Comparison of ENCODE assay signal across 31 mouse cellular contexts in the genomic region with DNA sequence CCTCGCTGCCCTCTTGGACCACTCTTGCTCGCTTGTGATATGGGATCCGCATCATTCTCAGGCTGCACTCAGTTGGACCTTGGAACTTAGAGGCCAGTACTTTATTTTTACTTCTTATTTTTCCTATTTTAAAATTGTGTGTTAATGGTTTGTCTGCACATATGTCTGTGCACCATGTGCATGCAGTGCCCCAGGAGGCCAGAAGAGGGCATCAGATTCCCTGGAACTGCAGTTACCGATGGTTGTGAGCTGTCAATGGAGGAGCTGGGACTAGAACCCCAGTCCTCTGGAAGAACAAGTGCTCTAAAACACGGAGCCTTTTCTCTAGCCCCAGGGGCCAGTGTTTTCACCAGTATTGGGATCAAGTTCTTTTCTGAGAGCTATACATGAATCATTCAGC. TPM values are rescaled to one million over a fixed set of nuclear protein-coding genes. Genes with fewer than 3 reads are reported as not detected.
DNase-seq lines count a peak whose midpoint lies in the region; ATAC-seq and TF ChIP-seq lines count a peak whose summit lies in the region.
"Had no signal": no experiment of that assay in that cellular context is flagged by ENCODE, and none has a peak within 500 bp of the region (broad histone marks: within the 10 kb centered on the region; RNA-seq: fewer than 3 reads in every experiment).

No protein-coding gene starts in this region.

- H3K9me3 ChIP-seq in intestine, postnatal 0 days (ENCODE audit: control insufficient read depth), result no peaks in the 10 kb centered on the region
- no peaks in the 10 kb centered on the region for H3K9me3 ChIP-seq in intestine, embryonic 15.5 days
- H3K9me3 ChIP-seq in liver, embryonic 14.5 days (ENCODE audit: control insufficient read depth, low read length), result no peaks in the 10 kb centered on the region
- H3K9me3 ChIP-seq in liver, embryonic 12.5 days (replicated peaks), result peaks cover 7% of the 10 kb centered on the region
- no peaks in the 10 kb centered on the region for H3K9me3 ChIP-seq in stomach, postnatal 0 days (ENCODE audit: control insufficient read depth, low read length)
- H3K9me3 ChIP-seq: forebrain, embryonic 15.5 days; heart, embryonic 10.5 days; limb, embryonic 10.5 days; limb, embryonic 15.5 days; lung, embryonic 15.5 days; stomach, embryonic 15.5 days had no signal

- H3K36me3 ChIP-seq in intestine, postnatal 0 days (ENCODE audit: control insufficient read depth, insufficient read depth), result no peaks in the 10 kb centered on the region
- H3K36me3 ChIP-seq in intestine, embryonic 15.5 days, result no peaks in the 10 kb centered on the region
- no peaks in the 10 kb centered on the region for H3K36me3 ChIP-seq in liver, embryonic 14.5 days (replicated peaks; ENCODE audit: control insufficient read depth, insufficient read depth, low read depth)
- no peaks in the 10 kb centered on the region for H3K36me3 ChIP-seq in liver, embryonic 12.5 days
- H3K36me3 ChIP-seq in testis, adult 2 months (ENCODE audit: control insufficient read depth, insufficient read depth, low read length), result no peaks in the 10 kb centered on the region
- no peaks in the 10 kb centered on the region for H3K36me3 ChIP-seq in stomach, postnatal 0 days (ENCODE audit: control insufficient read depth, insufficient read depth, low read length)
- H3K36me3 ChIP-seq: embryonic facial prominence, embryonic 12.5 days; forebrain, embryonic 15.5 days; heart, embryonic 15.5 days; limb, embryonic 10.5 days; limb, embryonic 15.5 days; lung, embryonic 15.5 days; midbrain, embryonic 12.5 days; stomach, embryonic 15.5 days had no signal

- no peak for DNase-seq in liver, embryonic 14.5 days (ENCODE audit: low read depth in 3 of 3, low spot score in 3 of 3)
- DNase-seq in testis, postnatal 10 days (ENCODE audit: low spot score), result no peak
- no peak for DNase-seq in stomach, postnatal 0 days (ENCODE audit: low spot score)
- no peak for DNase-seq in urinary bladder, adult 2 months (ENCODE audit: low spot score)
- DNase-seq: adrenal gland, postnatal 14 days; cerebellum, adult 11 months; cerebellum, adult 9-10 months; embryo, embryonic 11 days; gastrocnemius, postnatal 10 days; kidney, postnatal 25 days; lung, postnatal 4 days; retina, postnatal 1 day; right cerebral cortex, postnatal 14 days; thymus, adult 2 months; thymus, postnatal 36 days had no signal

- no peak for ATAC-seq in intestine, postnatal 0 days
- no peak for ATAC-seq in intestine, embryonic 15.5 days
- ATAC-seq in liver, embryonic 14.5 days (ENCODE audit: insufficient read depth), result no peak
- no peak for ATAC-seq in liver, embryonic 12.5 days
- ATAC-seq in stomach, postnatal 0 days (ENCODE audit: low FRiP score, low TSS enrichment), result no peak
- ATAC-seq: forebrain, embryonic 15.5 days; hindbrain, embryonic 16.5 days; intestine, embryonic 16.5 days had no signal

- no peak overlapping the region for H3K9ac ChIP-seq in intestine, postnatal 0 days (ENCODE audit: low read depth, low read length)
- H3K9ac ChIP-seq in intestine, embryonic 15.5 days, result no peak overlapping the region
- H3K9ac ChIP-seq in liver, embryonic 14.5 days (replicated peaks), result no peak overlapping the region
- no peak overlapping the region for H3K9ac ChIP-seq in liver, embryonic 12.5 days
- H3K9ac ChIP-seq in stomach, postnatal 0 days (ENCODE audit: low read length), result no peak overlapping the region
- H3K9ac ChIP-seq: embryonic facial prominence, embryonic 12.5 days; forebrain, embryonic 15.5 days; heart, embryonic 15.5 days; limb, embryonic 15.5 days; lung, embryonic 15.5 days; midbrain, embryonic 12.5 days; stomach, embryonic 15.5 days had no signal

- no peak for TF ChIP-seq EP300 in liver, embryonic 14.5 days (IDR thresholded peaks at IDR 0.05; ENCODE audit: low read depth)
- TF ChIP-seq EP300 in stomach, postnatal 0 days (optimal IDR thresholded peaks at IDR 0.05), result no peak

- H3K27ac ChIP-seq in intestine, postnatal 0 days (ENCODE audit: low read depth, low read length), result no peak overlapping the region
- H3K27ac ChIP-seq in intestine, embryonic 15.5 days, result no peak overlapping the region
- H3K27ac ChIP-seq in liver, embryonic 14.5 days, result no peak overlapping the region
- H3K27ac ChIP-seq in liver, embryonic 12.5 days, result no peak overlapping the region
- H3K27ac ChIP-seq in testis, adult 2 months (ENCODE audit: control insufficient read depth, insufficient read depth, low read depth, low read length), result no peak overlapping the region
- H3K27ac ChIP-seq in stomach, postnatal 0 days (replicated peaks), result no peak overlapping the region
- H3K27ac ChIP-seq: embryonic facial prominence, embryonic 12.5 days; forebrain, embryonic 15.5 days; heart, embryonic 10.5 days; heart, embryonic 15.5 days; limb, embryonic 10.5 days; lung, embryonic 15.5 days; midbrain, embryonic 12.5 days had no signal

- peak; percentile 41 for TF ChIP-seq CTCF in intestine, postnatal 0 days (IDR thresholded peaks at IDR 0.05; ENCODE audit: low read depth)
- peak; percentile 54 for TF ChIP-seq CTCF in liver, embryonic 14.5 days (IDR thresholded peaks at IDR 0.05; ENCODE audit: low read depth)
- peak; percentile 62; the same call in 1 of the 2 replicates for TF ChIP-seq CTCF in testis, adult 2 months (IDR thresholded peaks at IDR 0.05; ENCODE audit: control insufficient read depth, insufficient read depth, insufficient replicate concordance, low read depth, low read length)
- peak; percentile 45 for TF ChIP-seq CTCF in stomach, postnatal 0 days (IDR thresholded peaks at IDR 0.05; ENCODE audit: low read depth)

- H3K4me2 ChIP-seq in intestine, postnatal 0 days (replicated peaks; ENCODE audit: low read depth), result no peak overlapping the region
- no peak overlapping the region for H3K4me2 ChIP-seq in intestine, embryonic 15.5 days (replicated peaks)
- no peak overlapping the region for H3K4me2 ChIP-seq in liver, embryonic 14.5 days (ENCODE audit: low read depth)
- no peak overlapping the region for H3K4me2 ChIP-seq in liver, embryonic 12.5 days
- H3K4me2 ChIP-seq in stomach, postnatal 0 days (replicated peaks; ENCODE audit: low read depth), result no peak overlapping the region
- H3K4me2 ChIP-seq: embryonic facial prominence, embryonic 12.5 days; forebrain, embryonic 15.5 days; heart, embryonic 15.5 days; limb, embryonic 15.5 days; lung, embryonic 15.5 days; midbrain, embryonic 12.5 days; stomach, embryonic 15.5 days had no signal

- H3K4me1 ChIP-seq in intestine, postnatal 0 days (replicated peaks; ENCODE audit: control insufficient read depth, insufficient read depth, low read length), result no peaks in the 10 kb centered on the region
- peaks cover 9% of the 10 kb centered on the region for H3K4me1 ChIP-seq in intestine, embryonic 15.5 days (replicated peaks)
- H3K4me1 ChIP-seq in liver, embryonic 14.5 days (replicated peaks; ENCODE audit: control insufficient read depth in 2 of 2, insufficient read depth in 2 of 2, low read length in 1 of 2), result peaks cover 0 to 8% of the 10 kb centered on the region in 2 experiments; a peak in 2 of 4 replicates
- peaks cover 15% of the 10 kb centered on the region for H3K4me1 ChIP-seq in liver, embryonic 12.5 days
- H3K4me1 ChIP-seq in testis, adult 2 months (ENCODE audit: control insufficient read depth, insufficient read depth, low read length), result peaks cover 5% of the 10 kb centered on the region
- peaks cover 6% of the 10 kb centered on the region; the same call in 1 of the 2 replicates for H3K4me1 ChIP-seq in stomach, postnatal 0 days (replicated peaks; ENCODE audit: control insufficient read depth, insufficient read depth)
- H3K4me1 ChIP-seq: forebrain, embryonic 15.5 days; midbrain, embryonic 12.5 days had no signal

- H3K27me3 ChIP-seq in intestine, postnatal 0 days (replicated peaks; ENCODE audit: control insufficient read depth, insufficient read depth, low read length), result no peaks in the 10 kb centered on the region
- H3K27me3 ChIP-seq in intestine, embryonic 15.5 days (replicated peaks), result no peaks in the 10 kb centered on the region
- H3K27me3 ChIP-seq in liver, embryonic 14.5 days (ENCODE audit: control insufficient read depth, insufficient read depth, low read length), result no peaks in the 10 kb centered on the region
- H3K27me3 ChIP-seq in liver, embryonic 12.5 days (replicated peaks), result no peaks in the 10 kb centered on the region
- H3K27me3 ChIP-seq in testis, adult 2 months (ENCODE audit: control insufficient read depth, insufficient read depth, low read length), result no peaks in the 10 kb centered on the region
- no peaks in the 10 kb centered on the region for H3K27me3 ChIP-seq in stomach, postnatal 0 days (ENCODE audit: control insufficient read depth, insufficient read depth, low read length)
- H3K27me3 ChIP-seq: embryonic facial prominence, embryonic 12.5 days; forebrain, embryonic 15.5 days; heart, embryonic 15.5 days; limb, embryonic 15.5 days; lung, embryonic 15.5 days; megakaryocyte, embryonic 14.5 days; midbrain, embryonic 12.5 days; stomach, embryonic 15.5 days had no signal

- no peak overlapping the region for H3K4me3 ChIP-seq in intestine, postnatal 0 days (ENCODE audit: low read depth, low read length)
- no peak overlapping the region for H3K4me3 ChIP-seq in intestine, embryonic 15.5 days (replicated peaks)
- H3K4me3 ChIP-seq in liver, embryonic 14.5 days (ENCODE audit: insufficient read depth in 1 of 2, low read depth in 2 of 2, low read length in 2 of 2), result no peak overlapping the region
- H3K4me3 ChIP-seq in liver, embryonic 12.5 days, result no peak overlapping the region
- no peak overlapping the region for H3K4me3 ChIP-seq in testis, adult 2 months (ENCODE audit: control insufficient read depth, low read depth, low read length)
- H3K4me3 ChIP-seq in stomach, postnatal 0 days (ENCODE audit: low read depth, low read length), result no peak overlapping the region
- H3K4me3 ChIP-seq: embryonic facial prominence, embryonic 12.5 days; forebrain, embryonic 15.5 days; heart, embryonic 10.5 days; heart, embryonic 15.5 days; limb, embryonic 10.5 days; limb, embryonic 15.5 days; lung, embryonic 15.5 days; megakaryocyte, embryonic 14.5 days; midbrain, embryonic 12.5 days; stomach, embryonic 15.5 days had no signal

- 99% methylated on average over 5 of the region's 5 CpGs for WGBS in intestine, postnatal 0 days
- 95% methylated on average over 5 of the region's 5 CpGs for WGBS in intestine, embryonic 15.5 days
- WGBS in liver, embryonic 14.5 days (ENCODE audit: insufficient replicate concordance), result 70% methylated on average over 5 of the region's 5 CpGs
- 74% methylated on average over 5 of the region's 5 CpGs for WGBS in liver, embryonic 12.5 days (ENCODE audit: insufficient replicate concordance)
- WGBS in stomach, postnatal 0 days, result 97% methylated on average over 5 of the region's 5 CpGs

- no peak for TF ChIP-seq POLR2A in testis, adult 2 months (IDR thresholded peaks at IDR 0.05; ENCODE audit: control insufficient read depth, low read depth, low read length)

RNA-seq across cellular contexts. Expression of a gene that starts 4.0 kb away (rescaled TPM):
- 75.1 and 82.9 TPM in 2 replicates for polyA plus RNA-seq in intestine, postnatal 0 days (2015; fragmentation: Nextera tagmentation; extraction: Ambion mirVana)
- 78.3 and 79.6 TPM in 2 replicates for polyA plus RNA-seq in intestine, embryonic 15.5 days (2015; fragmentation: Nextera tagmentation; extraction: Ambion mirVana)
- 3.3 and 4.5 TPM in 2 replicates for polyA plus RNA-seq in liver, embryonic 14.5 days (2012; rRNA removed)
- 7.4 and 8.7 TPM in 2 replicates for polyA plus RNA-seq in liver, embryonic 14.5 days (2014; fragmentation: Nextera tagmentation; extraction: Ambion mirVana)
- 16.9 and 18.2 TPM in 2 replicates for polyA plus RNA-seq in liver, embryonic 12.5 days (2016; fragmentation: Nextera tagmentation; extraction: Ambion mirVana)
- 4.4 and 6.9 TPM in 2 replicates for polyA plus RNA-seq in testis, adult 2 months (2012; rRNA removed)
- polyA plus RNA-seq in stomach, postnatal 0 days (2015; fragmentation: Nextera tagmentation; extraction: Ambion mirVana), result 103 TPM in 2 replicates
- 371 and 680 TPM in 2 replicates for polyA plus RNA-seq in urinary bladder, adult 2 months (2012; rRNA removed)

RNA-seq across cellular contexts. Expression of a gene that starts 29.9 kb away (rescaled TPM):
- 283 and 284 TPM in 2 replicates for polyA plus RNA-seq in intestine, postnatal 0 days (2015; fragmentation: Nextera tagmentation; extraction: Ambion mirVana)
- 147 and 154 TPM in 2 replicates for polyA plus RNA-seq in intestine, embryonic 15.5 days (2015; fragmentation: Nextera tagmentation; extraction: Ambion mirVana)
- 8.5 and 12.2 TPM in 2 replicates for polyA plus RNA-seq in liver, embryonic 14.5 days (2012; rRNA removed)
- polyA plus RNA-seq in liver, embryonic 14.5 days (2014; fragmentation: Nextera tagmentation; extraction: Ambion mirVana), result 9.4 and 10.3 TPM in 2 replicates
- 18.4 and 19.6 TPM in 2 replicates for polyA plus RNA-seq in liver, embryonic 12.5 days (2016; fragmentation: Nextera tagmentation; extraction: Ambion mirVana)
- polyA plus RNA-seq in testis, adult 2 months (2012; rRNA removed), result 13.8 and 19.2 TPM in 2 replicates
- polyA plus RNA-seq in stomach, postnatal 0 days (2015; fragmentation: Nextera tagmentation; extraction: Ambion mirVana), result 179 and 191 TPM in 2 replicates
- polyA plus RNA-seq in urinary bladder, adult 2 months (2012; rRNA removed), result 321 and 348 TPM in 2 replicates

RNA-seq across cellular contexts. Expression of a gene that starts 39.8 kb away (rescaled TPM):
- polyA plus RNA-seq in intestine, postnatal 0 days (2015; fragmentation: Nextera tagmentation; extraction: Ambion mirVana), result 6.8 and 6.9 TPM in 2 replicates
- 4.2 and 4.6 TPM in 2 replicates for polyA plus RNA-seq in intestine, embryonic 15.5 days (2015; fragmentation: Nextera tagmentation; extraction: Ambion mirVana)
- 0.23 and 0.31 TPM in 2 replicates for polyA plus RNA-seq in liver, embryonic 14.5 days (2012; rRNA removed)
- 0.27 and 0.38 TPM in 2 replicates for polyA plus RNA-seq in liver, embryonic 14.5 days (2014; fragmentation: Nextera tagmentation; extraction: Ambion mirVana)
- polyA plus RNA-seq in liver, embryonic 12.5 days (2016; fragmentation: Nextera tagmentation; extraction: Ambion mirVana), result 0.17 and 0.36 TPM in 2 replicates
- polyA plus RNA-seq in testis, adult 2 months (2012; rRNA removed), result 3.8 and 4.7 TPM in 2 replicates
- 2.4 and 2.7 TPM in 2 replicates for polyA plus RNA-seq in stomach, postnatal 0 days (2015; fragmentation: Nextera tagmentation; extraction: Ambion mirVana)
- polyA plus RNA-seq in urinary bladder, adult 2 months (2012; rRNA removed), result 0.70 and 1.5 TPM in 2 replicates

RNA-seq across cellular contexts. Expression of a gene that starts 56.3 kb away (rescaled TPM):
- 0.17 and 0.30 TPM in 2 replicates for polyA plus RNA-seq in intestine, postnatal 0 days (2015; fragmentation: Nextera tagmentation; extraction: Ambion mirVana)
- 0.38 and 0.45 TPM in 2 replicates for polyA plus RNA-seq in intestine, embryonic 15.5 days (2015; fragmentation: Nextera tagmentation; extraction: Ambion mirVana)
- polyA plus RNA-seq in liver, embryonic 14.5 days (2012; rRNA removed), result 0.06 and 0.11 TPM in 2 replicates
- 0.04 and 0.13 TPM in 2 replicates for polyA plus RNA-seq in liver, embryonic 14.5 days (2014; fragmentation: Nextera tagmentation; extraction: Ambion mirVana)
- 0.06 and 0.24 TPM in 2 replicates for polyA plus RNA-seq in liver, embryonic 12.5 days (2016; fragmentation: Nextera tagmentation; extraction: Ambion mirVana)
- polyA plus RNA-seq in testis, adult 2 months (2012; rRNA removed), result 2.6 and 2.8 TPM in 2 replicates
- 9.4 and 11.0 TPM in 2 replicates for polyA plus RNA-seq in stomach, postnatal 0 days (2015; fragmentation: Nextera tagmentation; extraction: Ambion mirVana)
- polyA plus RNA-seq in urinary bladder, adult 2 months (2012; rRNA removed), result 0.66 and 0.74 TPM in 2 replicates
